Mouse (Mus musculus) monocyte, adult 5-6 weeks (primary cell): ENCODE results near the gene Jak2. TPM values are rescaled to one million over a fixed set of nuclear protein-coding genes. Genes with fewer than 3 reads are reported as not detected.
A peak's percentile ranks its signal among the peaks of the same experiment; 100 is the strongest.

ENCODE experiments used
- ATAC-seq: fragments of 153-309, 156-312 bp; replicated peaks from 2 replicates; pipeline ENCODE4 v1.8.0; 2017; ENCODE audit warnings: mild to moderate bottlenecking; ENCODE audit not compliant: low TSS enrichment, insufficient number of reproducible peaks, severe bottlenecking, poor library complexity, low FRiP score
- total RNA-seq: library from RNA; stranded (forward); fragments of 200-1000, 200-491, 200-594 nt; gene quantifications from 3 replicates; pipeline ENCODE4 v1.2.3, GENCODE M21; 2017

The Jak2 gene
- total RNA-seq, 1 experiment from 2014 or later = 123 TPM

DNA sequence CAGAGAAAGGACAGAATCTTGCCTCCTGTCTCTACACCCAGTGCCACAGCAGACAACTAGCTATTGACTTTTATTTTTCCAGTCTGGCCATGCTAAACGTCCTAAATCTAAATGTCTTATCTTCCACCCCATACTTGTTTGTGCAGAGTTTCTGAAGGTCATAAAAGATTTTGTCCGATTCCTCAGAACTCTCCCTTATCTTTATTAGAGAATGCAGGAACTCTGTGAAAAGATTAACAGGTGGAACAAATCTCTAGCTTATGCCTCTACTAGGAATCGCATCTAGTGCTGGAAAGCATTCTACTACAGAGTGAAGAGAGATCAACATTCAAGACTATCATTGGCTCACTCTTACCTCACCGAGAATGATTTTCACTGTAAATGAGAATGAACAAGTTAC, 1.7 kb upstream of the Jak2 start:
- ATAC-seq = no peak

- no peak for ATAC-seq
Measured at GRCm38 (mm10) chr19:29251958-29252801, 552 bp downstream of the Jak2 start.

DNA sequence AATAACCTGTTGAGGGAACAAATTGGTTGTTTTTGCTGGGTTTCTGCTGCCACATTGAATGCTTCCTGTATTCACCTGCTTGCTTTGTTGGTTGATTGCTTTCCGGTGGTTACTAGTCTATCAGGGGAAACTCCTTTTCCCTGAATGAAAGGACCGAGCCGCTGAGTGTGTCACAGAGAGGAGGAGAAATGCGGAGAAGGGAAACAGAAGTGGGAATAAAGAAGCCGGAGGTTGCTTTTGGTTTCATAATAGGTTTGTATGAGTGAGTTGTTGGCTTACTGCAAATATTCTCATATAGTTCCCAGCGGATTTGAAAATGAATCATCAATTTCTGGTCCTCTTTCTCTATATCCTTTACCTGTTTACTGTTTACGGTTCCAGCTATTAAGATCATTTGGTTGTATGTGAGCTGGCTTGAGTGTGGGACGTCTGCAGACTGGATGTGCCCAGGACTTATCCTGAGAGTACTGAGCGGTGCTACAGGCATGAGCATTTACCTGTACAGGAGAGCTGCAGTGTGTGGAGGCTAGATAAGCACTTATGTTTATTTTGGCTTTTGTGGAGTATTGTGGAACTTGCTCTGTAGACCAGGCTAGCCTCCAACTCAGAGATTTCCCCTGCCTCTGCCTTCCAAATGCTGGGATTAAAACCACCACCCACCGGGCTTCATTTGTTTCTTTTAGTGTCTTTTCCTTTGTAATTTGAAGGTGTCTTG, 1.4 kb downstream of the Jak2 start:
- ATAC-seq = no peak

- ATAC-seq = peak; percentile 80
Measured at GRCm38 (mm10) chr19:29253728-29254127, 2.1 kb downstream of the Jak2 start.

DNA sequence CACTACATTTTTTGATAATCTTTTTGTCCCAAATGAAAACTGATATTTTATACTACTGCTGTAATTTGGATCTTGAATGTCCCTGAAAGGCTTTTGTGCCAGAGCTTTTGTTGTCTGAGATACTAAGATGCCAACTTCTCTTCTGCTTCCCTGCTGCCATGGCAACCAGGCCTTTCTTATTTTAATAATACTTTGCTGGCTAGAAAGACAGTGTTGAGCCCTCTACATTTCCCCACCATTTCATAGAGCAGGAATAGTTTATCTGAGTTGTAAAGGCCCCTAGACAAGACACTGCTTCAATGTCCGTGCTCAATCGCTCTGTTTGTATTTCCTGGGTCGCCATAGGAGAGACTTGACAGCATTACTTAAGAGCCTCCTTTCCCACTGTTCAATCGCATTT, 3.0 kb downstream of the Jak2 start:
- ATAC-seq = no peak

DNA sequence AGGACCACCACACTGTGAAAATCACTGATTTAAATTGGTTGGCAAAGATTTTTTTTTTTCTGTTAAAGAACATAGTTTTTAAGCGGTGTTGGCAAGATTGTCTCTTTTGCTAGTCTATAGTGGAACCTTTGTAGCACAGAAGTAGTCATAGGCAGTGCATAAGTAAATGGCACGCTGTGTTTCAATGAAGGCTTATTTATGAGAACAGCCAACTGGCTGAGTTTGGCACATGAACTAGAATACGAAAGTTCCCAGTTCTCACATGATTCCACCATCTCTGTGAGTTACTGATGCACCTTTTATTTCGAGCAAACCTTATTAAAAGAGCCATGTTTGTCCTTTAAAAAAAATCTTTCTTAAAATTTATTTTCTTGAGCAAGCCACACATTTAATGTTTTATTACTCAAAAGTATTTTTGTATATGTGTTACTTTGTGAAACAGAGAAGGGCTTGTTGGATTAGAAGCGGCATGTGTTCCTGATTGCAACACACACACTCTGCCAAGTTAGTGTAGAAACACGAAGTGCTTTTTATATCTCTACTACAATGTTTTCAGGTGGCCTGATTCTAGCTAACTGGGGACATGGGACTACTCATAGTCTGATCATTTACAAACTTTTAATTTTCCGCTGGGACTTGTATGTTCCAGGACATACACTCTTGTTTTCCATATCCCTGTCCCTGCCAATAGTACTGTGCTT, 3.8 kb downstream of the Jak2 start:
- ATAC-seq = no peak

- no peak for ATAC-seq
Measured at GRCm38 (mm10) chr19:29261638-29262037, 10.0 kb downstream of the Jak2 start.

- ATAC-seq = no peak
Measured at GRCm38 (mm10) chr19:29263492-29263891, 11.9 kb downstream of the Jak2 start.

DNA sequence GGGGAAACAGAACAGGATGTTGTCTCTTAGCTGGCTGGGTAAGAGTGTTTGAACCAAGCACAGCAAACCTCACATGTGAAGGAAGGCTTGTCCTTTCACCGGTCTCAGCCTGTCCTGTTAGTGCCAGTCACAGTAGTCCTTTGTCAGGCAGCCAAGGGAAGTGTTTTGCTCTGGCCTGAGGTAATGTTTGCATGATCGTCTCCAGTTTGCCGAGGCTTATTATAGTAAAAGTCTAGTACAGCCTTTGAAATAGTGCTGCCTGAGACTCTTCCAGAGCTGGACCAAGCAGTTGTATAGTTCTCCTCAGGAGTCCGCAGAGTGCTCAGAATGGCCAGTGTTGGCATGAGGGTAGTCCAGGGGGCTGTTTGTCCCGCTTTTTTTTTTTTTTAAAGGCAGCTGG, 13.9 kb downstream of the Jak2 start:
- no peak for ATAC-seq

GRCm38 (mm10) chr19:29267075-29267868, 15.6 kb downstream of the Jak2 start:
- ATAC-seq = no peak

DNA sequence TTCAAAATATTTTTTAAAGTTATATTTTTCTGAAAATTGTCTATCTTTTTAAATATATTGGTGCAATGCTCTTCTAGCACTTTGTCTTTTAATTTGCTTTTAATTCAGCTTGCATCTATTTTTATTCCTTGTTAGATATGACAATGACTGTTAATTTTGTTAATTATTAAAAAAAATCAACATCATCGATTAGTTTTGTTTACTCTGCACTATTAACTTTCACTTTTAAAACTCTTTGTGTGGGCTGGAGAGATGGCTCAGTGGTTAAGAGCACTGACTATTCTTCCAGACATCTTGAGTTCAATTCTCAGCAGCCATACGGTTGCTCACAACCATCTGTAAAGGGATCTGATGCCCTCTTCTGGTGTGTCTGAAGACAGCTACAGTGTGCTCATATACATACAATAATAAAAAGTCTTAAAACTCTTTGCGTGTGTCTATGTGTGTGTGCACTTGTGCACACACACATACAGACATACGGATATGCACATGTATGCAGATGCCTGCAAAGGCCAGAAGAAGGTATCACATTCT, 17.2 kb downstream of the Jak2 start:
- ATAC-seq = no peak

DNA sequence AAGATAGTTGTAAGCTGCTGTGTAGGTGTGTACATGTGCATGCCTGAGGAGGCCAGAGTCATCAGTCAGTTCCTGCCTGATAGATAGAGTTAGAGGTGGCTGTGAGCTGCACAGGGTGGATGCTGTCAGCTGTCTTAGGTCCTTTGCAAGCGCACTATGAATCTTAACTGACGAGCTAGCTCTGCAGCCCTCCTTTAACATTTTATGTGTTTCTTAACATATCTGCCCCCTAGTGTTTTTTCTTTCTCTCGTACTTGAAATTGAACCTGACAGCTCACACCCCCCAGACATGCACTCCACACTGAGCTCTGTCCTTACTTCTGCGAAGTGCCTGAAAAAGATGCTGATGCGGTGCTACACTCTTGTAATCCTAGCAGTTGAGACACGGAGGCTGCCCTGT, 18.6 kb downstream of the Jak2 start:
- no peak for ATAC-seq

DNA sequence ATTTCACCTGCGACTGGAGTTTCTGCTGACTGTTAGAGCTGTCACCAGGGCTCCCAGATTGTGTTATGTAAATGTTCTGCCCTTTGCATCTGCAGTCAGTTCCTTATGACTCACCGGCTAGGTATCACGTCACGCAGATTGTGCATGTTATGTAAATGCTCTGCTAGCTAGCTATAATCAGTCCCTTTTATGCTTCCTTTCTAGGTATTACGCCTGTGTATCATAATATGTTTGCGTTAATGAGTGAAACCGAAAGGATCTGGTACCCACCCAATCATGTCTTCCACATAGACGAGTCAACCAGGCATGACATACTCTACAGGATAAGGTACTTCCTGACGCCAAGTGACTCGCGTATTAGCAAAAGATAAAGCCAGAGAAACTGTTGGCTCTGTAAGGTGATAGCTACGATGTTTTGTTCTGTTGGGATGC, 19.5 kb downstream of the Jak2 start:
- ATAC-seq = peak; percentile 63; the same call in 1 of the 2 replicates

DNA sequence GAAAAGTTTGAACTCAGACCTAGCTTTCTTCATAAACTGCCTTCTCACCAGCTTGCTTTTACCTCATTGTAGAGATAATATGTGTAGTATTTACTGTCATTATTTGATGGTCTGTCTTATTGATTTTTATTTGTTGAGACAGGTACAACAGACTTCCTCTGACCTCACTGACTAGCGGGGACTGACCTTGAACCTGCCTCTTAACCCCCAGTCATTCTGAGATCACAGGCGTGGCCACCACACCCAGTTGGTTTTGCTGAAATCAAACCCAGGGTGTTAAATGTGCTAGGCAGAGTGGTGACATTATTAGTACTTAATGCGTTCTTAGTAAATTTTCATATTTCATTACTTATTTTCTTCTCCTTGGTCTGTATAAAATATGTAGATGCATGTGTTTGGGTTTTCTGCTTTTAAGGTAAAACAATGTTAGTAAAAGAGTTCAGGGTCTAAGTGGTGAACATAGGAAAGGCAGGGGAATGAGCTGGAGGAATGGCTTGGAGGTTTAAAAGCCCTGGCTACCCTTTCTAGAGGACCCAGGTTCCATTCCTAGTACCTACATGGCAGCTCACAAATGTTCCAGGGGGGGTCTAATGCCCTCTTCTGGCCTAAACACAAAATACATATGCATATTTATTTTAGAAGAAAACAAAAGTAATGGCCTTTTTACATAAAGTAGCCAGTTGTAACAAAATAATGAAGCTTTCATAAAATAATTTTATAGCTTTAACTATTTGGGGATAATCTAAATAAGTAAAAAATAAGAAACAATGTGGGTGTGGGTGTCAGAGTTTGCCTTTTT, 20.6 kb downstream of the Jak2 start:
- no peak for ATAC-seq

DNA sequence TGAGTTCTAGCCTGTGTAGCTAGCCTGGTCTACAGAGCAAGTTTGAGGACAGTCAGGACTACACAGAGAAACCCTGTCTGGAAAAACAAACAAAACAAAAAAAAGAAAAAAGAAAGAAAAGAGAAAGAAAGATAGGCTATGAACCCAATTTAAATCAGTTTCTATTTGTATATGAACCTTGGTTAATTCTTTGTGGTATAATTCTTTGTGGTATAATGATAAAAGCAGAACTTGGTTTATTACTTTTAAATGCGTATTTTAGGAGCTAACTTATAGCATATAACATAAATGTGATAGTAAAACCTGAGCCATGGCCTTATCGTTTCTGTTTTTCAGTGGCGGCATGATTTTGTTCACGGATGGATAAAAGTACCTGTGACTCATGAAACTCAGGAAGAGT, 24.8 kb downstream of the Jak2 start:
- ATAC-seq = no peak

GRCm38 (mm10) chr19:29278944-29279587, 27.4 kb downstream of the Jak2 start:
- no peak for ATAC-seq

GRCm38 (mm10) chr19:29285451-29285869, 33.8 kb downstream of the Jak2 start:
- ATAC-seq = no peak
